Mouse (Mus musculus): ENCODE data around the gene Crispld2.

The Crispld2 gene

GRCm38 (mm10) chr8:120001712-120002111, 9.5 kb downstream of the Crispld2 start:
- no peak for DNase-seq

DNA sequence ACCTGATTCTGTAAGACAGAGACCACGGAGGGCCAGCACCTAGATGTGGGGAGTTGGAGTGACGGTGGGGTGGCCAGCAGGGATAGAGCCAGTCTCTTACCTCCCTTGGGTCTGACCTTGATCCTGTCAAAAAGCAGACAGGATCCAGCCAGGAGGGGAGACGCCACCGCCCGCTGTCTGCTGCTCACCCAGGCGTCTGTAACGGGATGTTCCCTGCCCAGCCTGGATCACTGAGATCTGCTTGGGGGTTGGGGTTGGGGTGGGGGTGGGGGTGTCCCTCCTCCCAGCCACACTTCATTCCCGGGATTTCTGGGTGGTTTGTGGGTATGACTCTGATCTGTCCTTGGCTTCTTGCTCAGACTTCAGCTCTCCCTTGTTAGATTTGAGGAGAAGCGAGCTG, 10.1 kb downstream of the Crispld2 start:
- no peak for DNase-seq

GRCm38 (mm10) chr8:120004154-120004702, 12.0 kb downstream of the Crispld2 start:
- no peak for DNase-seq

GRCm38 (mm10) chr8:120004705-120005381, 12.6 kb downstream of the Crispld2 start:
- DNase-seq = no peak

- DNase-seq = no peak
Measured at GRCm38 (mm10) chr8:120006645-120007160, 14.5 kb downstream of the Crispld2 start.

GRCm38 (mm10) chr8:120007178-120007577, 14.9 kb downstream of the Crispld2 start:
- DNase-seq = no peak

DNA sequence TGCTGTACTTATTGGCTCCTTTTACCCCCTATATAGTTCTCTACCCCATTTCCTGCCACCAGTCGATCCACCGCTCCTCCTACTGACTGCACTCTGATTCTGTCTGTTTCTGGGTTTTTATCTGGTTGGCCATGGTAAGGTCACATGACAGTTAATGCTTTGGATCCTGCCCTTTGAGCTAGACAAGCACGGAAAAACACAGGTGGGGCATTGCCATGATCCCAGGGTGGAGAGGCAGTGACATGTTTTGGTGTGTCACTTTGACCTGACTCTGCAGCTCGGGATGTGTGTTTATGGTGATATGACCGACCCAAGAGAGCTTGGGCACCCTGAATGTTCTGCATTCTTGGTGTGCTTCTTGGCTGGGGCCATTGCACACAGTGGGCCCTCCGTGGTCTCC, 17.0 kb downstream of the Crispld2 start:
- DNase-seq = no peak

DNA sequence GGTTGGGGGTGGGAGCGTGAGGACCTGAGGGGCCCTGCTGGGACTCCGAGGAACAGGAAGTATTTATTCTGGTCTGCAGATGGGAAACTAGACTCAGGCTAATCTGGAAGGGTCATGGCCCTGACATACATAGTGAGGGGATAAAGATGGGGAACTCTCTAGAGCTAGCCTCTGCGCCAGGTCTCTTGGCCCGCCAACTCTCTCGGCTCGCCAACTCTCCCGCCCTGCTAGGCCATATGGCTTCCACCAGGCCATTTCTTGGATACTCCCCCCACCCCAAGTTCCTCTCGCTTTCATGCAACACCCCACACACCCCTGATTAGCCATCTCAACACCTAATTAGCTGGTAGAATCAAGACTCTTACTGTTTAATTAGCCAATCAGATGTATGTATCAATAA, 20.3 kb downstream of the Crispld2 start:
- DNase-seq = no peak

DNA sequence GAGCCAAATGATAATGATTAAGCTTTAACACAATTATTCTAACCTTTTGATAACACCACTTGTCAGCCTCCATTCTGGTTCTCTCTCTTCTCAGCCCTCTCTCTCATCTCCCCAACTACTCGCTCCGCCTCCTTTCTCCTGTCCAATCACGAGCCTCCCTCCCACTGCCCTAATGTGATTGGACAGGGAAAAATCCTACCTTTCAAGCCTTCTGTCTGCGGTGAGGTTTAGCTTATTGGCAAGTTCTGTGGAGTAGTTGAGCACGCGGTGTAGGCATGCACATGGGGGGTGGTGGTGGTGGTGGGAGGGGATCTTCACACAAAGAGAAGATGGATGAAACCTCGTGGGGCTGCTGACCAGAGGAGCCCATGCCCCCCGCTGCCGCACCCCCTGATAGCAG, 20.7 kb downstream of the Crispld2 start:
- DNase-seq = no peak

DNA sequence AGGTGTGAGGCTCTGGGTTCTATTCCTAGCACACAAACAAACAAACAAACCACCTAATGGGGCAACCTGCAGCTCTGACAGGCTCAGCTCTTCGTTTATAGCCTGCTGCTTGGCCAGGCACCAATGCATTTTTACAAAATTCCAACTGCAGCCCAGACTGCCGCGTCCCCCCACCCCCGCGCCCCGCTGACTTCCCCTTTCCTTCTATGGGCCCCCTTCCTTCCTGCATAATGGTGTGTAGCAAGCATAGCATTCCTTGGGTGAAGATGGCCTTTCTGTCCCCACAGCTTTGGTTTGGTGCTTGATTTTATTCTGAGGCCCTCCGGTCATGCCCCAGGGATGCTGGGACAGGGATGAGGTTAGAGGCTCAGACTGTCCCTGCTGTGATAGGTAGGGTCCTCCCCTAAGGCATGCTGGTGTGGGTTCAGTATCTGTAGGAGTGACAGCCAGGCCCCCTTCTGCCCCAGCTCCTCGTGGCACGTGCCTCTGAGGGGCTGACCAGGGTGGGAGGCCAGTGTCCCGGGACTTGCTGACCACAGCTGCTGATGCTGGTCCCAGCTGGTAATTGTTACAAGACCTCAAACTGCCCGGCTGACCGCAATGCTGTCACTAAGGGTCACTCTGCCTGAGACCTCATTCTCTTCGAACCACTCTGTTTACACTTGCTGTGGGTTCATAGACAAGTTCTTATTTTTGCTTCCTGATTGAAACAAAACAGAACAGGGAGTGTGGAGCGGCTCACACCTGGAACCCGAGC, 22.2 kb downstream of the Crispld2 start:
- no peak for DNase-seq

GRCm38 (mm10) chr8:120015916-120016315, 23.7 kb downstream of the Crispld2 start:
- DNase-seq = no peak

- no peak for DNase-seq
Measured at GRCm38 (mm10) chr8:120016424-120016823, 24.2 kb downstream of the Crispld2 start.

GRCm38 (mm10) chr8:120017349-120017748, 25.1 kb downstream of the Crispld2 start:
- no peak for DNase-seq

- DNase-seq = no peak
Measured at GRCm38 (mm10) chr8:120017786-120018185, 25.5 kb downstream of the Crispld2 start.

DNA sequence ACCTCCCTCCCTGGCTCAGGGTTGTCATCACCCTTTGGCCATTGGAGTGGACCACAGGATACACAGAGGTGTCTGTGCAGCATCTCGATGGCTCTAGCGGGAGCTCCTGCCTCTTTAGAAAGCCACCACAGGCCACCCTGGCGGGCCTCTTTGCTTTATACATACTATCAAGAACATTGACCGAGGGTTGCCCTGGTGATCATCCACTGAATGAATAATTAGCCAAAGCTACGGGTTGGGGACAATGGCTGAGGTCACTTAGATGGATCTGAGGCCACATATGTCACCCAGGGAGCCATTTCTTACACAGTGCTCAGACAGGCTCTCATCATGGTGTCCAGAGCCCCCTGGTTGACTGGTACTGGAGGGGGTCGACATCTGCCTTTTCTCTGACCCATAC, 26.1 kb downstream of the Crispld2 start:
- no peak for DNase-seq

DNA sequence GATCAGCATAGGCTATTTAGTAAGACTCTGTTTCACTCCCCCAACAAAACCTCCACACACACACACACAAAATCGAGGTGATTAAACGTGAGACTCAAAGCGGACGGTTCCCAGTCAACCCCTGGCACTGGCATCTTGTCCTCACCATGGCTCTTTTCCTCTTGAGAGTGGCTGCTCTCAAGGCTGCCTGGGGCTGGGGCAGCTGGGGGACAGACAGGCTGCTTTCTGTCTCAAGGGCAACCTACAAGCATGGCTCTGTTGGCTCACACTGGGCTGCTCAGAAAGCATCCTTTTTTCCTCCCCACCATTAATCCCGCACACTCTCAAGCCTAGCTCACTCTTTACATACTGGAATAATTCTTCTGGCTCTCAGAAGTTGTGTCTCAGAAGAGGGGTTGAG, 27.1 kb downstream of the Crispld2 start:
- no peak for DNase-seq

DNA sequence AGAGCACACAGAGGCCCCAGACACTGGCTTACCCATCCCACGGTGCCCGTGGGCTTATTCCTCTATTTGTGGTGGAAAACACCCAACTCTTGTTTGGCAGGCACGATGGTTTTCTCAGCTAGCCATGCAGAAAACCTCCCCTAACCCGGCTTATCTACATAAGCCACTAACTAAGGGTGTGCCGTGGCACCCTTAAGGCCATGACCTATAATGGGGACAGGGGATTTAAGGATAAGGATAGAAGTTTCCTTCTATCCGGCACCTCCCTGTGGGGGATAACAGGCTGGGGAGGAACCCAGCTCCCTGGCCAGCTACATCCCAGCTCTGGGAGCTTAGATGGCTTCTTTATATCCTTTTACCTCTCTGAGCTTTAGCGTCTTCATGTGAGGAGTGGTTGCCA, 28.1 kb downstream of the Crispld2 start:
- DNase-seq = no peak

DNA sequence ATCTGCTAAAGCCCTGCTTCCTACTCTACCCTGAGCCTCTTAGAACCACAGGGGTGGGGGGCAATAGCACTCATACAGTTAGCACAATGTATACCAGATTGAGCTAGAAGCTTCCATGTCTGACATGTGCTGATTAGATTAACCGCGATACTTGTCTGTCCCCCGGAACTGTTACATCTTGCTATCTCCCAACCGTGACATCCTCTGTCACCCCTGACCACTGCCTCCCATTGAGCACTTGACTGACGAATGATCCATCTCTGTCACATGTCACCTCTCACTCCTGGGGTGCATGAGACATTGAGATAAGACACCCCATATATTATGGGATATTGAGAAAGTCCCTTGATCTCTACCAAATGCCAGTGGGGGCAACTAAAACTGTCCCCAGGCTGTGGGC, 34.0 kb downstream of the Crispld2 start:
- no peak for DNase-seq

DNA sequence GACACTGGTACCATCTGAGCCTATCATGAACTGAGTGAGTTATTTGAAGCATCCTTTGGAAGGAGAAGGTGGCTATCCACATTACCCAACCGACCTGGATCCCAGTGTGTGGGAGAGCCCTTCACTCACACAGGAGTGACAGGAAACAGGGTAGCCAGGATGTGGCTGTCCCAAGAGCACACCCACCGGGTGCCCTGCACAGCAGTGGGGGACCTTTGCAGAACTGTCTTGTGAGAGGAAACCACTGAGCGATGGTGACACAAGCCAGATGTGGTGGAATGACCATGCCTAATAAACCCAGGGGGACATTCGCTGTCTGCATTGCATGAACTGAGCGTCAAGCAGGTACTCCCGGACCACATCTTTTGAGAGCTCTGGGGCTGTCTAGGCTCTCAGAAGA, 34.8 kb downstream of the Crispld2 start:
- DNase-seq = no peak

GRCm38 (mm10) chr8:120030447-120030846, 38.2 kb downstream of the Crispld2 start:
- no peak for DNase-seq

DNA sequence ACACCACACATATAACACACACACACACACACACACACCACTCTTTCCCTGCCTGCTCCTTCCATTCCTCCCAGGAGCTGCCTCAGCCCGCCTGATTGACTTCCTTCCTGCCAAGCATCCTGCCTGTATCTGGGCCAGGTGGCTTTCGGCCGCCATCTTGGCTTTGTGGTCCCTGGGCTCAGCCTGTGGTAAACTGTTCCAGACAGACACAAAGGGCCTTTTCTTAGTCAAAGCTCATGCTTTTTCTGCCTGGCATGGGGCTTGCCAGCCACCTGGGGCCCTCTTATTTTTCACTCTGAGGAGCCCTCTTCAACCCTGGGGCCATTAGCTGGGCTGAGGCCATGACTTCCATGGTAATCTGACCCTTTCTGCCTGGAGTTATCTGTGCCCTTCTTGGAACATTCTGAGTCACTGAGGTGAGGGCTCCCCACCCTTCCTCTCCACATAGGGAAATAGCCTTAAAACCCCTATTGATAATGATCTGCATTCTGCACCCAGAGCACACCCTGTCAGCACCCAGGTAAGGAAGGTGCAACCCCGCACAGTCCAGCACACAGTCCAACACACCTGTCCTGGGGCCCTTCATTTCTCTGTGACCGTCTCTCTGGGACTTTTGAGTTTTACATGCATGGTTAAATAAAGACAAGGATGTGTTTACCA, 40.4 kb downstream of the Crispld2 start:
- no peak for DNase-seq

GRCm38 (mm10) chr8:120034471-120034870, 42.2 kb downstream of the Crispld2 start:
- DNase-seq = no peak

GRCm38 (mm10) chr8:120036111-120036510, 43.9 kb downstream of the Crispld2 start:
- DNase-seq = no peak

- DNase-seq = no peak
Measured at GRCm38 (mm10) chr8:120036578-120036977, 44.3 kb downstream of the Crispld2 start.

Data from layer of hippocampus, adult 9-11 months (tissue).